Mouse (Mus musculus) liver, embryonic 14.5 days (tissue): ENCODE data around the gene Trappc3.

Experiments used
- CTCF ChIP-seq: IDR thresholded peaks from 2 replicates; pipeline ENCODE4 v1.5.1; 2016; ENCODE audit warnings: antibody characterized with exemption, low read depth, control low read depth
- EP300 ChIP-seq: IDR thresholded peaks from 2 replicates; pipeline ENCODE4 v1.6.1; 2016; ENCODE audit warnings: antibody characterized with exemption, low read depth

DNA sequence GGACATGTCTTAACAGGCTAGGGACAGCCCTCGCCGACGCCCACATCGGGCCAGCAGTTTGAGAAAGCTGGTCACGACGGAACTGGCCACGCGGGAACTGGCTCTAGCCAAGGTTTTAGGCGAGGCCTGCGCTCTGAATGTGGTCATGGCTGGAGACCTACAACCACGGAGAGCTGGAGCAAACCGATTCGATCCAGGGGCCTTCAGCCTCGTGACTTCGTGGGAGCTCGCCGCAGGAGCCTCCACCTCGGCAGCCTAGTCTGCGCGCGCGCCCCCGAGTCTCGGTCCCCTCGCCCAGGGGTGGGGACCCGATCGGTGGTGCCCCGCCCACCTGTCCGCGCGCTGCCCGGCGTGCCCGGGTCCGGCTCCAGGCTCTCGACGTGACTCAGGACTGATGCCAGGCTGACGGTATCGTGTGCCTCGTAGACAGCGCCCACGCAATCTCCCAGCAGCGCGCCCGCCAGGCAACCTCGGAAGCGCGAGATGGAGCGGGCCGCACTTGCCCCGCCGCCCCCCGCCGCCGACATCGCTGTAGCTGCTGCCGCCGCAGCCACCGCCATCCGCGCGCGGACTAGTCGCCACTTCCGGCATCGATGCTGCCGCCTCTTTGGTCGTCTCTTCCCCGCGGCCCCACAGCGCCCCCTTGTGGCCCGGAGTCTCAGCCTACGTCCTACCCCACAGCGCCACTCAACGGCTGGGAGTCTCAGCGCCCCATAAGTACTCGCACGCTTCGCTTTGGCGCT, 59.2 kb downstream of the Trappc3 start, which contains the start of gene Adprhl2:
- TF ChIP-seq CTCF (peak; percentile 99), EP300 (no peak)
